Mouse (Mus musculus) kidney, postnatal 0 days (tissue): ENCODE results near the gene Rplp2. TPM values are rescaled to one million over a fixed set of nuclear protein-coding genes. Genes with fewer than 3 reads are reported as not detected.

Source experiments
- ATAC-seq: fragments of 200-750 bp; cut with Nextera tagmentation; replicated peaks from 2 replicates; pipeline ENCODE4 v1.8.0; 2017; ENCODE audit warnings: low read depth, moderate number of reproducible peaks, moderate TSS enrichment, moderate library complexity; ENCODE audit not compliant: low FRiP score
- DNase-seq: peaks from one replicate; pipeline ENCODE4 v3.0.0-alpha.2; 2016; ENCODE audit warnings: low spot score
- H3K27ac ChIP-seq: fragments of 300-500 bp; sonication (generic); 2 replicates; pipeline ENCODE4 v1.5.1; 2014; ENCODE audit warnings: mild to moderate bottlenecking
- H3K27me3 ChIP-seq: fragments of 300-500 bp; sonication (generic); 2 replicates; pipeline ENCODE4 v1.6.1; 2014; ENCODE audit warnings: low read length, mixed read lengths; ENCODE audit not compliant: insufficient read depth
- H3K36me3 ChIP-seq: fragments of 300-500 bp; sonication (generic); 2 replicates; pipeline ENCODE4 v1.6.1; 2014; ENCODE audit warnings: low read length, mixed read lengths; ENCODE audit not compliant: insufficient read depth
- H3K4me1 ChIP-seq: fragments of 300-500 bp; sonication (generic); replicated peaks from 2 replicates; pipeline ENCODE4 v1.6.1; 2014; ENCODE audit warnings: antibody characterized with exemption, low read length, mixed read lengths; ENCODE audit not compliant: insufficient read depth
- H3K4me2 ChIP-seq: fragments of 300-500 bp; sonication (generic); 2 replicates; pipeline ENCODE4 v1.6.1; 2014; ENCODE audit warnings: mild to moderate bottlenecking, low read length, moderate library complexity, mixed read lengths
- H3K4me3 ChIP-seq: fragments of 300-500 bp; sonication (generic); replicated peaks from 2 replicates; pipeline ENCODE4 v1.5.1; 2014; ENCODE audit warnings: low read depth, low read length
- H3K9ac ChIP-seq: fragments of 300-500 bp; sonication (generic); 2 replicates; pipeline ENCODE4 v1.6.1; 2014; ENCODE audit warnings: low read depth, low read length
- H3K9me3 ChIP-seq: fragments of 300-500 bp; sonication (generic); replicated peaks from 2 replicates; pipeline ENCODE4 v1.6.1; 2016; ENCODE audit warnings: low read length, inconsistent platforms, mixed read lengths
- CTCF ChIP-seq: IDR thresholded peaks from 2 replicates; pipeline ENCODE4 v1.5.1; 2016; ENCODE audit warnings: antibody characterized with exemption, low read depth, mild to moderate bottlenecking, moderate library complexity
- WGBS: fragments of 180-500 bp; shearing (Covaris S2); extraction: QIAGEN DNeasy Blood & Tissue Kit; methylation state at CpG from one replicate; pipeline ENCODE4 v1.1.7; 2014; 5-methylcytosine and 5-hydroxymethylcytosine counted together
- polyA plus RNA-seq: library from polyadenylated mRNA; unstranded; fragments of >200 nt; fragmentation: Nextera tagmentation; extraction: Ambion mirVana; gene quantifications from 2 replicates; pipeline ENCODE4 v1.2.1, GENCODE M21; 2015

The Rplp2 gene
- polyA plus RNA-seq, 1 experiment from 2014 or later = 1,595 TPM

GRCm38 (mm10) chr7:141483114-141483653, 36.0 kb downstream of the Rplp2 start:
- no peak overlapping the region for H3K4me3 ChIP-seq
- no peaks in the 10 kb centered on the region for H3K9me3 ChIP-seq
- 0 out of 2 replicates have a peak, but pooled peaks cover 8% of the 10 kb centered on the region for H3K36me3 ChIP-seq
- peaks cover 20% of the 10 kb centered on the region for H3K4me1 ChIP-seq
- DNase-seq (no peak), ATAC-seq (no peak)
- no peak for TF ChIP-seq CTCF
- no peak overlapping the region for H3K27ac ChIP-seq
- H3K4me2 ChIP-seq = no peak overlapping the region
- H3K27me3 ChIP-seq = no peaks in the 10 kb centered on the region
- WGBS = 79% methylated on average over 6 of the region's 6 CpGs
- H3K9ac ChIP-seq = no peak overlapping the region

DNA sequence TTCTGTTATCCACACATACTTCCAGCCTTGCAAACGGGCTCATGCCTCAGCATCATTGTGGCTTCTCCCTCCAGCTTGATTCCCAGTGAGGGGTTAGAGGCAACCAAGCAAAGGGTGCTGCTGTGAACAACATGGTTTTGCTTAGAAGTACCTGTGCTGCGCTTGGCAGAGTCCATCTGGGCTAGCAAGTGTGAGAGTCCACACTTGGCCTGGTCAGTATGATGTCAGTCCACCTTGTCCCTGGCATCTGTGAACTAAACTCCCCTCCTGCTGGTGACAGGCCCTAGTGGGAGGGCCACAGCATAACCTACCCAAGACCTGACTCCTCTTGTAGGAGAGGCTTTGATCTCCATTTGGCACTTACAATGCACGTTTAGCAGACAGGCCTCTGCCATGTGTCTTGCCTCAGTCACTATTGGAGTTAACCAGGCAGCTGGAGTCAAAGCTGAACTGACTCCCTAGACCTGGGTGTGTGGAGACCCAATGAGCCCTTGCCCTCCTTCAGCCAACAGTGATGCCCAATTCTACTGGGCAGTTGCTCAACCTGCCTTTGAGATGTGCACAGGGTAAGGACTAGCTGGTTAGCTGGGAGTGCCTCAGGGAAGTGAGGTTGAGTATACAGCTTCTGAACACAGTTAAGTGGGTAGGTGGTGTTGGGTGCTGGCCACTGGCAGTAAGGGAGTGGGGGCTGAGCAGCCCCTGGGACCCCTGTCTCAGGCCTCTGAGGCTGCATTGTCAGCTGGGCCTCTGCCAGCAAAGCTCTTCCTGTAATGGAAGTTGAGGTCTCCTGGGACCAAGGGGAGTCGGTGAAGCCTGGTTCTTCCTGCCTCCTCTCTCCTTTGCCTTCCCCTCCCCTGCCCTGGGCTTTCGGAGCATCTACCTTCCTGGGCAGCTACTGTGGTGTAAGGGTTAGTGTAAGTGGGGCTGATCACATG, 37.3 kb downstream of the Rplp2 start:
- Histone ChIP-seq H3K9me3 (no peaks in the 10 kb centered on the region), H3K4me3 (no peak overlapping the region), H3K4me2 (no peak overlapping the region), H3K27ac (no peak overlapping the region), H3K27me3 (no peaks in the 10 kb centered on the region), H3K4me1 (peaks cover 20% of the 10 kb centered on the region), H3K9ac (no peak overlapping the region), H3K36me3 (0 out of 2 replicates have a peak, but pooled peaks cover 8% of the 10 kb centered on the region)
- ATAC-seq (no peak), DNase-seq (no peak)
- 61% methylated on average over 5 of the region's 5 CpGs for WGBS
- no peak for TF ChIP-seq CTCF

DNA sequence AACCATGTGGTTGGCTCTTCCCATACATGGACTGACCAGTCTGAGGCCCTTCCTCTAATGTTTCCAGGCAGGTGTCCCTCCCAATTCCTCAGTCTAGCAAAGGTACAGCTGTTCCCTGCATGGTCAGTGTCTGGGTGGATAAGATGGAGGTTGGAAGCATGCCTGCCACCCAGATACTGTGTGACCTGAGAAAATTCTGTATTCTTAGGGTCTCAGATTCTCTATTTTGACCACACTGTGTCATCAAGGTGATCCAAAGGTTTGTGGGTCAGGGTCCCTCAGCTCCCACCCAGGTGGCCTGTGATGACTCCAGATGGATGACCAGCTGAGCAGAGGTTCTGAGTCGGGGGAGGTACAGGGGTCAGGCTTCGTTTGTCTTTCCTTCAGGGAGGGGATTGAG, 38.0 kb downstream of the Rplp2 start:
- H3K36me3 ChIP-seq = 0 out of 2 replicates have a peak, but pooled peaks cover 8% of the 10 kb centered on the region
- no peak for ATAC-seq

DNA sequence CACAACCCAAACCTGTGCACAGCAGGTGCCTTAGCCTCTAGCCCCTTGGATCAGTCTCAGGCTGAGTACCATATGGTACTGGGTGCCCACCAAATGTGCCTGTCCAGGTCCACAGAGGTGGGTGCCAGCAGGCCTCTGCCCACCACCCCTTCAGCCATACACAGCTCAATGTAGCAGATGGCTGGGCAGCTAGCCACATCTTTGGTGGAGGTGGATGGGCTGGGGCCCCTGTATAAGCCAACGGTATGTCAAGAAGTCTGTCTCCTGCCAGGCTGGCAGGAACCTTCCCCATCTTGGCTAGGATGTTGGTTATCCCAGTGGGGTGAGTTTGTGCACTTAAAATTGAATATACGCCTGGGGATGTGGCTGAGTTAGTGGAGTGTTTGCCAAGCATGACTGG, 38.4 kb downstream of the Rplp2 start:
- Histone ChIP-seq H3K9me3 (no peaks in the 10 kb centered on the region), H3K27me3 (no peaks in the 10 kb centered on the region), H3K9ac (no peak overlapping the region), H3K27ac (no peak overlapping the region), H3K4me2 (no peak overlapping the region), H3K4me1 (peaks cover 20% of the 10 kb centered on the region), H3K36me3 (0 out of 2 replicates have a peak, but pooled peaks cover 12% of the 10 kb centered on the region), H3K4me3 (no peak overlapping the region)
- ATAC-seq = no peak
- WGBS = 86% methylated on average over 2 of the region's 2 CpGs
- no peak for DNase-seq
- TF ChIP-seq CTCF = no peak

More for the DNA sequence above, 38.0 kb downstream of the Rplp2 start:
- Histone ChIP-seq H3K9me3 (no peaks in the 10 kb centered on the region), H3K4me3 (no peak overlapping the region), H3K4me2 (no peak overlapping the region), H3K27ac (no peak overlapping the region), H3K4me1 (peaks cover 20% of the 10 kb centered on the region), H3K9ac (no peak overlapping the region), H3K27me3 (no peaks in the 10 kb centered on the region)
- DNase-seq = no peak
- 61% methylated on average over 2 of the region's 2 CpGs for WGBS
- TF ChIP-seq CTCF = no peak

- no peaks in the 10 kb centered on the region for H3K9me3 ChIP-seq
- H3K27me3 ChIP-seq = no peaks in the 10 kb centered on the region
- TF ChIP-seq CTCF = no peak
- no peak overlapping the region for H3K4me3 ChIP-seq
- no peak overlapping the region for H3K4me2 ChIP-seq
- no peak overlapping the region for H3K9ac ChIP-seq
- no peak overlapping the region for H3K27ac ChIP-seq
- WGBS = 69% methylated on average over 1 of the region's 1 CpGs
- H3K4me1 ChIP-seq = peaks cover 15% of the 10 kb centered on the region
- ATAC-seq = no peak
- 0 out of 2 replicates have a peak, but pooled peaks cover 14% of the 10 kb centered on the region for H3K36me3 ChIP-seq
- DNase-seq = no peak
These were observed 39.1 kb downstream of the Rplp2 start for GRCm38 (mm10) chr7:141486239-141486638.

DNA sequence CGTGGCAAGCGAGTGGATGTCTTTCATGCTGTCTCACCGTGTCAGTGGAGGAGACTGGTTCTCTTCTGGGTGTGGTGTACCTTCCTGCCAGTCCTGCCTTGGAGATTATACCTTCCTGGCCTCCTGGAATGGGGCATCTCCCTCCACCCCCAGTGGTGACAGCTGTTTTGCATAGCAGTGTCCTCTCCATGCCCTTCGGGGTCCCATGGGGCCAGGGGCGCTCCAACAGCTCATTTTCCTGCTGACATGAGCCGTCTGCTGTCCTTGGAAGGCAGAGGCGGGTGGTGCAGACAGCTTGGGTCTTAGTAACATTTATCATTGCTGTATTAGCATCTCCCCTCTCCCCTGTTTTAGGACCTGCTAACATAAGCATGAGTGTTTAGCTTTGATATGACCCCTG, 40.0 kb downstream of the Rplp2 start:
- Histone ChIP-seq H3K27ac (no peak overlapping the region), H3K36me3 (peaks cover 19% of the 10 kb centered on the region; the same call in 1 of the 2 replicates), H3K9me3 (no peaks in the 10 kb centered on the region), H3K27me3 (no peaks in the 10 kb centered on the region), H3K4me2 (no peak overlapping the region), H3K4me1 (peaks cover 8% of the 10 kb centered on the region), H3K4me3 (no peak overlapping the region), H3K9ac (no peak overlapping the region)
- 70% methylated on average over 7 of the region's 7 CpGs for WGBS
- ATAC-seq (no peak), DNase-seq (no peak)
- TF ChIP-seq CTCF = no peak
